Mouse (Mus musculus) thymus, adult 2 months (tissue): ENCODE results near the gene Triobp. TPM values are rescaled to one million over a fixed set of nuclear protein-coding genes. Genes with fewer than 3 reads are reported as not detected.

Source experiments
- DNase-seq: peaks from one replicate; pipeline ENCODE4 v3.0.0; 2021
- H3K27ac ChIP-seq: fragments of 200-500 bp; 2 replicates; pipeline ENCODE4 v1.5.1; 2012; ENCODE audit warnings: low read length, control low read depth; ENCODE audit not compliant: control insufficient read depth, insufficient read depth
- H3K27me3 ChIP-seq: fragments of 200-500 bp; 2 replicates; pipeline ENCODE4 v1.6.1; 2012; ENCODE audit warnings: mild to moderate bottlenecking, low read length, moderate library complexity, mixed read lengths; ENCODE audit not compliant: control insufficient read depth, insufficient read depth
- H3K36me3 ChIP-seq: fragments of 200-500 bp; 2 replicates; pipeline ENCODE4 v1.6.1; 2012; ENCODE audit warnings: mild to moderate bottlenecking, low read length, moderate library complexity; ENCODE audit not compliant: control insufficient read depth, insufficient read depth
- H3K4me1 ChIP-seq: fragments of 200-500 bp; replicated peaks from 2 replicates; pipeline ENCODE4 v1.6.1; 2012; ENCODE audit warnings: low read length; ENCODE audit not compliant: control insufficient read depth, insufficient read depth
- H3K4me3 ChIP-seq: fragments of 200-500 bp; 2 replicates; pipeline ENCODE4 v1.5.1; 2012; ENCODE audit warnings: mild to moderate bottlenecking, low read length, control low read depth, moderate library complexity; ENCODE audit not compliant: control insufficient read depth, insufficient read depth
- CTCF ChIP-seq: fragments of 200-500 bp; IDR thresholded peaks from 2 replicates; pipeline ENCODE4 v1.5.1; 2012; ENCODE audit warnings: mild to moderate bottlenecking, control low read depth, low read length, moderate library complexity, borderline replicate concordance; ENCODE audit not compliant: control insufficient read depth, poor library complexity, insufficient read depth; ENCODE audit errors: extremely low read depth
- POLR2A ChIP-seq: fragments of 200-500 bp; IDR thresholded peaks from 2 replicates; pipeline ENCODE4 v1.6.1; 2012; ENCODE audit warnings: mild to moderate bottlenecking, low read length, control low read depth, moderate library complexity; ENCODE audit not compliant: control insufficient read depth, poor library complexity, insufficient read depth; ENCODE audit errors: extremely low read depth
- WGBS: fragments of 180-500 bp; shearing (Covaris S2); methylation state at CpG from one replicate; pipeline ENCODE4 v1.1.7; 2018; 5-methylcytosine and 5-hydroxymethylcytosine counted together
- polyA plus RNA-seq: library from polyadenylated mRNA; depleted of rRNA; stranded (reverse); fragments of >200 nt; gene quantifications from 2 replicates; pipeline ENCODE4 v1.2.3, GENCODE M21; 2012

The Triobp gene
- polyA plus RNA-seq, 1 experiment: 52.2 TPM

DNA sequence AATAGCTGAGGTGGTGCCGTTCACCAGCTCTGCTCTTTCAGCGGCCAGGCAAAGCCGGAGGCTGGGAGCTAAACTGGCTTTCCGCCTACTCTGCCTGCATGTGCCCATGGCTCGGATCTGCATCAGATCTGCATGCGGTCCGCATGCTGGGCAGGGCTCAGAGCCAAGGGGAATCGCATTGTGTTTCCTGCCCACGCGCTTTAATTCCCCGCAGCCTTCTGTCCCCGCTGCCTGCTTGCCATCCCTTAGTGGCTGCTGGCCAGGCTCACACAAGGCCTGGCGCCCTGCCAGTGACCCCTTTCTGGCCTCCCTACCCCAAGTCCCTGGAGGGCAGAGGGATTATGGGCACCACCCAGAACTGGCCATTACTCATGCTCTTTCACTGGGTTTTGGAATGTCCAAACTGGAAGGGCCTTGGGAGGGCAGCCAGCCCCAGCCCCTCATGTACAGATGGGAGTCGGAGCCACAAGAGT lies 41.0 kb downstream of the Triobp start:
- TF ChIP-seq CTCF (no peak), POLR2A (no peak)
- no peaks in the 10 kb centered on the region for H3K27me3 ChIP-seq
- DNase-seq: no peak
- H3K4me3 ChIP-seq: no peak overlapping the region
- no peak overlapping the region for H3K27ac ChIP-seq
- peaks cover 30% of the 10 kb centered on the region for H3K36me3 ChIP-seq
- 91% methylated on average over 14 of the region's 14 CpGs for WGBS
- peaks cover 10% of the 10 kb centered on the region for H3K4me1 ChIP-seq

DNA sequence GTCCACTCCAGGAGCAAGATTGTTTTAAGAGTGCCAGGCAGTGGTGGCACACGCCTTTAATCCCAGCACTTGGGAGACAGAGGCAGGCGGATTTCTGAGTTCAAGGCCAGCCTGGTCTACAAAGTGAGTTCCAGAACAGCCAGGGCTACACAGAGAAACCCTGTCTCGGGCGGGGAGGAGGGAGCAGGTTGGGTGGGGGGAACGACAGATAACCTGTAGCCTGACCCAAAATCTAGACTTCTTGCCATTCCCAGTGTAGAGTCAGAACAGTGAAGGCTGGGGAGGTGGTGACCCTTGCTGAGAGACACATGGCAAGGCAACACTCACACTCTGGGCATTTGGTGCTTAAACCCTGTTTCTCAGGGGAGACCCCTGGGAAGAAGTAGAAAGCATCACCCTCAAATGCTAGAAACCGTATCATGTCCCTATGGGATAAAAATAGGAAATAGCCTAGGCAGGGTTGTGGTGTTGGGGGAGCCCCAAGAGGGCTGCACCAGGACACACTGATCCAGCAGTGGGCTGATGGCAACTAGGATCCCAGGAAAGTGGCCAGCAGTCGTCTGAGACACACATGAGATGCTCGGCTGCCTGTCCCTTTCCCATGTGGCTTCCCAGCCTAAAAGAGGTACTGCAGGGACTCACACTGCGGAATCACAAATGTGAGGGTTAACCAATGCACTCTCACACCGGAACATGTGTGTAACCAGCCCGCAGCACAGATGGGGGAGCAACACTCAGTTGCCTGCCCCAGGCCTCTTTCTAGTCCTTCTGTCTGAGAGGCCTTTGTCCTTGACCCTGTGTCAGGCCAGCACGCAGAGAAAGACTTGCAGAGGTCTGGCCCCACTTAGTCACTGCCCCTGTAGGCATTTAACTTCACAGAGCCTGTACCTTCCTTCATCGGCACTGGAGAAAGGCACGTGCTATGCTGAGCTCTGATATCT lies 41.9 kb downstream of the Triobp start:
- H3K36me3 ChIP-seq: peaks cover 39% of the 10 kb centered on the region
- WGBS: 97% methylated on average over 14 of the region's 14 CpGs
- peaks cover 2% of the 10 kb centered on the region for H3K4me1 ChIP-seq
- no peak for DNase-seq
- no peaks in the 10 kb centered on the region for H3K27me3 ChIP-seq
- H3K27ac ChIP-seq: no peak overlapping the region
- no peak overlapping the region for H3K4me3 ChIP-seq
- no peak for TF ChIP-seq CTCF
- no peak for TF ChIP-seq POLR2A

DNA sequence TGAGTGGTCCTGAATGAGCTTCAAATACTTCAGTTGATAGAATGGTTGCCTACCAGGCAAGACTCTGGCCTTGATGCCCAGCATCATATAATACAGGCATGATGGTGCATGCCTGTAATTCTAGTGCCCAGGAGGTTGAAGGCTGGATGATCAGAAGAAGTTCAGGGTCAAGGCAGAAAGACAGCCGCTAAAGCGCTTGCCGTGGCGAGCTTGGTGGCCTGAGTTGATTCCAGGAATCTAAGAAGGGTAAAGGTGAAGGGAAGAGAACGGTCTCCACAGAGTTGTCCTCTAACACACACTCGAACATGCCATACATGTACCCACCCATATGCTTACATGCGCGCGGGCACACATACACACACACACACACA lies 42.6 kb downstream of the Triobp start:
- Histone ChIP-seq H3K4me3 (no peak overlapping the region), H3K36me3 (peaks cover 44% of the 10 kb centered on the region), H3K27ac (no peak overlapping the region), H3K4me1 (no peaks in the 10 kb centered on the region), H3K27me3 (no peaks in the 10 kb centered on the region)
- 97% methylated on average over 9 of the region's 9 CpGs for WGBS
- no peak for DNase-seq
- TF ChIP-seq POLR2A: no peak
- TF ChIP-seq CTCF: no peak

DNA sequence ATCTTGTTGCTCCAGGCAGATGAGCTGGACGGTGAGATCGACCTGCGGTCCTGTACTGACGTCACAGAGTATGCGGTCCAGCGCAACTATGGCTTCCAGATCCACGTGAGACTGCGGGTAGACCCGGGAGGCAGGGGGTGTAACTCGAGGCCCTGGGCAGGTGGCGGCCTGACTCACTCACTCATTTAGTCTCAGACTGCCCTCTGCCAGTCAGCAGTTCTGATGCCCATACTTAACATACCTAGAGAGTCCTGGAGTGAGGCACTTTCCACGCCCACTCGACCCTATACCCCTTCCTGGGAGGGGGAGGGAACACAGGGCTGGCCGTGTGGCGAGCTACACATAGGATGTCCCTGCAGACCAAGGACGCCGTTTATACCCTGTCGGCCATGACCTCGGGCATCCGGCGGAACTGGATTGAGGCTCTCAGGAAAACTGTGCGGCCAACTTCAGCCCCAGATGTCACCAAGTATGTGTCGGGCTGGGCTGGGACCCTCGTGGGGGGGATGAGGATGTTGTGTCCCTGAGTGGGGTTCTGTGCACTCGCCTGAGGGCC lies 43.5 kb downstream of the Triobp start:
- Histone ChIP-seq H3K4me1 (peaks cover 3% of the 10 kb centered on the region; the same call in 1 of the 2 replicates), H3K36me3 (peaks cover 44% of the 10 kb centered on the region)

DNA sequence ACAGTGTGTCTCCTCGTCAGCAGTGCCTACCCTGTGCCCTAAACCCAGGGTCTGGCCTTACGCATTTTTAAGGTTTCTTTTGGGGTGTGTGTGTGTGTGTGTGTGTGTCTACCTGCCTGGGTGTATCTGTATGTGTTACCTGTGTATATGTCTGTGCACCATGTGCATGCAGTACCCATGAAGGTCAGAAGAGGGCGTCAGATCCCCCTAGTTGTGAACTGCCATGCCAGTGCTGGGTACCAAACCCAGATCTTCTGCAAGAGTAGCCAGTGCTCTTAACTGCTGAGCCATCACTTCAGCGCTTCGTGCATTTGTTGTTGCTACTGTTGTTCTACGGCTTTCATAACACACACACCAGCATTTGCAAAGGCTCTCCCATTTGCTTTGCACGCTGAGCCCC lies 44.7 kb downstream of the Triobp start:
- Histone ChIP-seq H3K27ac (no peak overlapping the region), H3K4me3 (no peak overlapping the region), H3K4me1 (peaks cover 11% of the 10 kb centered on the region; the same call in 1 of the 2 replicates), H3K27me3 (no peaks in the 10 kb centered on the region), H3K36me3 (peaks cover 44% of the 10 kb centered on the region)
- no peak for DNase-seq
- no peak for TF ChIP-seq POLR2A
- TF ChIP-seq CTCF: no peak
- WGBS: 99% methylated on average over 7 of the region's 7 CpGs

More for the DNA sequence above, 43.5 kb downstream of the Triobp start:
- 97% methylated on average over 25 of the region's 25 CpGs for WGBS
- DNase-seq: no peak
- no peak for TF ChIP-seq CTCF
- no peak for TF ChIP-seq POLR2A
- Histone ChIP-seq H3K4me3 (no peak overlapping the region), H3K27ac (no peak overlapping the region), H3K27me3 (no peaks in the 10 kb centered on the region)

DNA sequence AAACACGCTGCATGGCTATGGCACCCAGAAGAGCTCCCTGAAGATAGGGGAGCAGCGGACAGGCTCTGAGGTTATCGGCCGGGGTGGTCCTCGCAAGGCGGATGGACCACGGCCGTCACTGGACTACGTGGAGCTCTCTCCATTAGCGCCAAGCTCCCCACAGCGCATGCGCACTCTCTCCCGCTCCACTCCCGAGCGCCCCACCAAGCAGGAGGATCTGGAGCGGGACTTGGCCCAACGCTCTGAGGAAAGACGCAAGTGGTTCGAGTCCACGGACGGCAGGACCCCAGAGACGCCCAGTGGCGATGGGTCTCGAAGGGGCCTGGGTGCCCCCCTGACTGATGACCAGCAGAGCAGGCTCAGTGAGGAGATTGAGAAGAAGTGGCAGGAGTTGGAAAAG lies 45.4 kb downstream of the Triobp start:
- TF ChIP-seq POLR2A: no peak
- no peak for TF ChIP-seq CTCF
- DNase-seq: no peak
- H3K27me3 ChIP-seq: no peaks in the 10 kb centered on the region
- peaks cover 11% of the 10 kb centered on the region; the same call in 1 of the 2 replicates for H3K4me1 ChIP-seq
- WGBS: 98% methylated on average over 24 of the region's 24 CpGs
- H3K27ac ChIP-seq: no peak overlapping the region
- no peak overlapping the region for H3K4me3 ChIP-seq
- H3K36me3 ChIP-seq: peaks cover 44% of the 10 kb centered on the region

DNA sequence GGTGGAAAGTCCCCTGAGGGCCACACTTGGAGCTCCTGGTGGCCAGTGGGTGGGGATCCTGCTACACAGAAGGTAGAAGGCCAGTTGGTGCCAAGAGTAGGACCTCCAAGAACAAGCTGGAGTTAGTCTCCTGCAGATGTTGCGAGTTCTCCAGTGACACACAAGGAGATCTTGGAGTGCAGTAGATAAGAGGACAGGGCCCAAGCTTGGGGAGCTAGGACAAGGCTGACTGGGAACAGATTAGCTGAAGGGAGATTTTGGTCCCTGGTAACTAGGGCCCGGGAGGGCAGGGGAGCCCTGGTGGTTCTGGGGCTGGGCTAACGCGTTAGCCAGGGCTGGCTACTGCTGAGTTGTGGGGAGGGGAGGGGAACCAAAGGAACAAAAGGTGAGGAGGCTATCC lies 48.4 kb downstream of the Triobp start:
- Histone ChIP-seq H3K27ac (no peak overlapping the region), H3K4me1 (peaks cover 25% of the 10 kb centered on the region), H3K27me3 (no peaks in the 10 kb centered on the region), H3K36me3 (peaks cover 40% of the 10 kb centered on the region), H3K4me3 (no peak overlapping the region)
- TF ChIP-seq POLR2A (no peak), CTCF (no peak)
- 94% methylated on average over 4 of the region's 4 CpGs for WGBS
- no peak for DNase-seq
